Mouse (Mus musculus): ENCODE measurements around the gene Uroc1.

The Uroc1 gene

GRCm38 (mm10) chr6:90332561-90333425 lies at the start of gene Uroc1:
Gene Uroc1 (plus strand): TSS chr6:90333284.
- no peak for DNase-seq (ENCODE audit: extremely low read depth, low read depth)

- no peak for DNase-seq (ENCODE audit: extremely low read depth, low read depth)
Measured at GRCm38 (mm10) chr6:90288265-90288664, 44.8 kb upstream of the Uroc1 start.

GRCm38 (mm10) chr6:90300919-90301318 lies 32.2 kb upstream of the Uroc1 start, which contains the start of gene BC048671:
Gene BC048671 (plus strand): TSS chr6:90301219.
- DNase-seq (ENCODE audit: extremely low read depth, low read depth): no peak

- DNase-seq (ENCODE audit: extremely low read depth, low read depth): no peak
Measured at GRCm38 (mm10) chr6:90306315-90306975, 26.6 kb upstream of the Uroc1 start.

GRCm38 (mm10) chr6:90308839-90309778 lies 24.0 kb upstream of the Uroc1 start:
- DNase-seq (ENCODE audit: extremely low read depth, low read depth): no peak

GRCm38 (mm10) chr6:90315961-90316360 lies 17.1 kb upstream of the Uroc1 start:
- DNase-seq (ENCODE audit: extremely low read depth, low read depth): no peak

GRCm38 (mm10) chr6:90317510-90318258 lies 15.4 kb upstream of the Uroc1 start:
- DNase-seq (ENCODE audit: extremely low read depth, low read depth): no peak

- DNase-seq (ENCODE audit: extremely low read depth, low read depth): no peak
Measured at GRCm38 (mm10) chr6:90319019-90319418, 14.1 kb upstream of the Uroc1 start.

GRCm38 (mm10) chr6:90319475-90320191 lies 13.5 kb upstream of the Uroc1 start:
- DNase-seq (ENCODE audit: extremely low read depth, low read depth): no peak

GRCm38 (mm10) chr6:90320429-90320828 lies 12.7 kb upstream of the Uroc1 start:
- DNase-seq (ENCODE audit: extremely low read depth, low read depth): no peak

- DNase-seq (ENCODE audit: extremely low read depth, low read depth): no peak
Measured at GRCm38 (mm10) chr6:90321811-90322210, 11.3 kb upstream of the Uroc1 start.

GRCm38 (mm10) chr6:90324026-90324425 lies 9.1 kb upstream of the Uroc1 start:
- DNase-seq (ENCODE audit: extremely low read depth, low read depth): no peak

- no peak for DNase-seq (ENCODE audit: extremely low read depth, low read depth)
Measured at GRCm38 (mm10) chr6:90324463-90324862, 8.6 kb upstream of the Uroc1 start.

- DNase-seq (ENCODE audit: extremely low read depth, low read depth): no peak
Measured at GRCm38 (mm10) chr6:90324991-90325390, 8.1 kb upstream of the Uroc1 start, which contains the start of gene Chst13. Gene Chst13 (minus strand): TSS chr6:90325185.

GRCm38 (mm10) chr6:90327670-90328069 lies 5.4 kb upstream of the Uroc1 start:
- no peak for DNase-seq (ENCODE audit: extremely low read depth, low read depth)

- no peak for DNase-seq (ENCODE audit: extremely low read depth, low read depth)
Measured at GRCm38 (mm10) chr6:90329953-90330352, 3.1 kb upstream of the Uroc1 start.

- DNase-seq (ENCODE audit: extremely low read depth, low read depth): no peak
Measured at GRCm38 (mm10) chr6:90334244-90334643, 1.2 kb downstream of the Uroc1 start.

- no peak for DNase-seq (ENCODE audit: extremely low read depth, low read depth)
Measured at GRCm38 (mm10) chr6:90342343-90342742, 9.3 kb downstream of the Uroc1 start.

- DNase-seq (ENCODE audit: extremely low read depth, low read depth): no peak
Measured at GRCm38 (mm10) chr6:90347183-90347582, 14.1 kb downstream of the Uroc1 start.

- DNase-seq (ENCODE audit: extremely low read depth, low read depth): no peak
Measured at GRCm38 (mm10) chr6:90348500-90348899, 15.4 kb downstream of the Uroc1 start.

Measured in MEL-GATA-1-ER (cell line).